Mouse (Mus musculus) MEL (cell line): ENCODE results near the gene Dnaaf5. TPM values are rescaled to one million over a fixed set of nuclear protein-coding genes. Genes with fewer than 3 reads are reported as not detected.

Experiments used
- DNase-seq: peaks from one replicate; pipeline ENCODE4 v3.0.0; 2011; ENCODE audit warnings: low read depth, low spot score
- H3K27ac ChIP-seq: 2 replicates; pipeline ENCODE4 v1.5.1; 2012; ENCODE audit warnings: low read depth, mild to moderate bottlenecking, control low read depth, low read length, moderate library complexity; ENCODE audit not compliant: control insufficient read depth
- H3K27me3 ChIP-seq, 2 experiments: fragments of 150-350 bp in 1 of 2; sonication (generic) in 1 of 2; 2 replicates each; pipeline ENCODE4 v1.6.1; 2012; ENCODE audit warnings: low read length in 2 of 2, mild to moderate bottlenecking in 2 of 2, improper control_type of control experiment in 1 of 2, moderate library complexity in 1 of 2; ENCODE audit not compliant: insufficient read depth in 2 of 2, control insufficient read depth in 1 of 2
- H3K36me3 ChIP-seq, 2 experiments: 2 replicates each; pipeline ENCODE4 v1.6.1; 2012 to 2014; ENCODE audit warnings: low read length in 2 of 2, improper control_type of control experiment in 1 of 2, inconsistent platforms in 1 of 2, mild to moderate bottlenecking in 1 of 2; ENCODE audit not compliant: insufficient read depth in 2 of 2, control insufficient read depth in 1 of 2
- H3K4me1 ChIP-seq, 2 experiments: fragments of 150-350 bp in 1 of 2; sonication (generic) in 1 of 2; 2 replicates each; pipeline ENCODE4 v1.6.1; 2012; ENCODE audit warnings: low read length in 2 of 2, improper control_type of control experiment in 1 of 2, mild to moderate bottlenecking in 1 of 2; ENCODE audit not compliant: insufficient read depth in 2 of 2, control insufficient read depth in 1 of 2
- H3K4me3 ChIP-seq, 2 experiments: fragments of 150-350 bp in 1 of 2; sonication (generic) in 1 of 2; 2 replicates each; pipeline ENCODE4 v1.5.1; 2012; ENCODE audit warnings: low read depth in 2 of 2, low read length in 2 of 2, mild to moderate bottlenecking in 2 of 2, moderate library complexity in 2 of 2, control low read depth in 1 of 2, improper control_type of control experiment in 1 of 2; ENCODE audit not compliant: control insufficient read depth in 1 of 2, insufficient read depth in 1 of 2
- H3K79me2 ChIP-seq: 2 replicates; pipeline ENCODE4 v1.6.1; 2012; ENCODE audit warnings: mild to moderate bottlenecking, low read length, moderate library complexity; ENCODE audit not compliant: control insufficient read depth, poor library complexity, insufficient read depth
- H3K9ac ChIP-seq: 2 replicates; pipeline ENCODE4 v1.6.1; 2012; ENCODE audit warnings: low read depth, mild to moderate bottlenecking, control low read depth, low read length, moderate library complexity; ENCODE audit not compliant: control insufficient read depth, poor library complexity, severe bottlenecking
- H3K9me3 ChIP-seq: fragments of 150-350 bp; sonication (generic); replicated peaks from 2 replicates; pipeline ENCODE4 v1.6.1; 2012; ENCODE audit warnings: mild to moderate bottlenecking, low read length, improper control_type of control experiment, moderate library complexity; ENCODE audit not compliant: insufficient read depth
- BHLHE40 ChIP-seq: IDR thresholded peaks from 2 replicates; pipeline ENCODE4 v1.6.1; 2012; ENCODE audit warnings: low read depth, mild to moderate bottlenecking, inconsistent platforms, low read length, improper control_type of control experiment, borderline replicate concordance
- CHD2 ChIP-seq: IDR thresholded peaks from 2 replicates; pipeline ENCODE4 v1.6.1; 2011; ENCODE audit warnings: low read length, improper control_type of control experiment
- CTCF ChIP-seq, 3 experiments: IDR thresholded peaks in 2 of 3; conservative IDR thresholded peaks in 1 of 3; 2 replicates each; pipeline ENCODE4 v1.5.1; 2011 to 2012; ENCODE audit warnings: low read length in 3 of 3, low read depth in 2 of 3, mild to moderate bottlenecking in 2 of 3, improper control_type of control experiment in 1 of 3, inconsistent platforms in 1 of 3, mixed read lengths in 1 of 3, moderate library complexity in 1 of 3; ENCODE audit not compliant: control insufficient read depth in 1 of 3, insufficient read depth in 1 of 3, poor library complexity in 1 of 3, severe bottlenecking in 1 of 3
- E2F4 ChIP-seq: IDR thresholded peaks from 2 replicates; pipeline ENCODE4 v1.6.1; 2011; ENCODE audit warnings: low read depth, low read length, improper control_type of control experiment, borderline replicate concordance
- ETS1 ChIP-seq: IDR thresholded peaks from 2 replicates; pipeline ENCODE4 v1.6.1; 2012; ENCODE audit warnings: low read depth, mild to moderate bottlenecking, inconsistent platforms, low read length, improper control_type of control experiment, moderate library complexity
- GABPA ChIP-seq: IDR thresholded peaks from 2 replicates; pipeline ENCODE4 v1.6.1; 2012; ENCODE audit warnings: low read depth, mild to moderate bottlenecking, inconsistent platforms, low read length, improper control_type of control experiment, moderate library complexity
- JUND ChIP-seq: IDR thresholded peaks from 2 replicates; pipeline ENCODE4 v1.6.1; 2011; ENCODE audit warnings: low read depth, mild to moderate bottlenecking, improper control_type of control experiment, low read length
- KAT2A ChIP-seq: conservative IDR thresholded peaks from 2 replicates; pipeline ENCODE4 v1.6.1; 2012; ENCODE audit warnings: low read depth, low read length, improper control_type of control experiment, inconsistent platforms
- MAX ChIP-seq: IDR thresholded peaks from 2 replicates; pipeline ENCODE4 v1.6.1; 2011; ENCODE audit warnings: low read length, improper control_type of control experiment
- MAZ ChIP-seq: IDR thresholded peaks from 2 replicates; pipeline ENCODE4 v1.6.1; 2012; ENCODE audit warnings: low read depth, mild to moderate bottlenecking, inconsistent platforms, low read length, improper control_type of control experiment
- MEF2A ChIP-seq: IDR thresholded peaks from 2 replicates; pipeline ENCODE4 v1.6.1; 2014; ENCODE audit warnings: low read depth, mild to moderate bottlenecking, inconsistent platforms, low read length, improper control_type of control experiment; ENCODE audit not compliant: poor library complexity, insufficient replicate concordance, severe bottlenecking; ENCODE audit errors: extremely low read depth
- MXI1 ChIP-seq: IDR thresholded peaks from 2 replicates; pipeline ENCODE4 v1.6.1; 2011; ENCODE audit warnings: mild to moderate bottlenecking, low read depth, low read length, improper control_type of control experiment
- MYB ChIP-seq: IDR thresholded peaks from 2 replicates; pipeline ENCODE4 v1.6.1; 2011; ENCODE audit warnings: mild to moderate bottlenecking, low read depth, low read length, improper control_type of control experiment
- MYC ChIP-seq: IDR thresholded peaks from 2 replicates; pipeline ENCODE4 v1.6.1; 2011; ENCODE audit warnings: low read depth, mild to moderate bottlenecking, low read length, improper control_type of control experiment, moderate library complexity
- NELFE ChIP-seq: IDR thresholded peaks from 2 replicates; pipeline ENCODE4 v1.6.1; 2011; ENCODE audit warnings: low read depth, low read length, improper control_type of control experiment
- POLR2AphosphoS2 ChIP-seq: IDR thresholded peaks from 2 replicates; pipeline ENCODE4 v1.6.1; 2011; ENCODE audit warnings: low read length, improper control_type of control experiment
- RAD21 ChIP-seq: IDR thresholded peaks from 2 replicates; pipeline ENCODE4 v1.6.1; 2011; ENCODE audit warnings: mild to moderate bottlenecking, low read depth, low read length, improper control_type of control experiment
- RCOR1 ChIP-seq: IDR thresholded peaks from 2 replicates; pipeline ENCODE4 v1.6.1; 2012; ENCODE audit warnings: low read depth, mild to moderate bottlenecking, inconsistent platforms, low read length, improper control_type of control experiment
- SIN3A ChIP-seq: IDR thresholded peaks from 2 replicates; pipeline ENCODE4 v1.6.1; 2012; ENCODE audit warnings: low read length, improper control_type of control experiment, inconsistent platforms
- SMC3 ChIP-seq: IDR thresholded peaks from 2 replicates; pipeline ENCODE4 v1.6.1; 2011; ENCODE audit warnings: low read depth, low read length, improper control_type of control experiment
- USF1 ChIP-seq: IDR thresholded peaks from 2 replicates; pipeline ENCODE4 v1.6.1; 2014; ENCODE audit warnings: low read depth, mild to moderate bottlenecking, inconsistent platforms, low read length, improper control_type of control experiment, moderate library complexity
- ZC3H11A ChIP-seq: IDR thresholded peaks from 2 replicates; pipeline ENCODE4 v1.6.1; 2012; ENCODE audit warnings: low read depth, mild to moderate bottlenecking, inconsistent platforms, low read length, improper control_type of control experiment
- polyA plus RNA-seq, 2 experiments: library from polyadenylated mRNA; stranded (reverse) in 1 of 2; unstranded in 1 of 2; fragments of >175 nt in 1 of 2; fragments of >200 nt in 1 of 2; gene quantifications; 2 replicates each; pipeline versions ENCODE4 v1.2.1 to v1.2.4; 2012; ENCODE audit warnings: low replicate concordance in 2 of 2, low read depth in 1 of 2; ENCODE audit not compliant: insufficient read length in 2 of 2, insufficient read depth in 1 of 2, missing spikeins in 1 of 2
- total RNA-seq: library from RNA; depleted of rRNA; stranded (reverse); fragments of 300-350 nt; gene quantifications from 2 replicates; pipeline ENCODE4 v1.2.3, GENCODE M21; 2012

Dnaaf5 gene
- total and polyA plus RNA-seq, 3 experiments, result 20.1 to 35.4 TPM; not detected in 1

DNA sequence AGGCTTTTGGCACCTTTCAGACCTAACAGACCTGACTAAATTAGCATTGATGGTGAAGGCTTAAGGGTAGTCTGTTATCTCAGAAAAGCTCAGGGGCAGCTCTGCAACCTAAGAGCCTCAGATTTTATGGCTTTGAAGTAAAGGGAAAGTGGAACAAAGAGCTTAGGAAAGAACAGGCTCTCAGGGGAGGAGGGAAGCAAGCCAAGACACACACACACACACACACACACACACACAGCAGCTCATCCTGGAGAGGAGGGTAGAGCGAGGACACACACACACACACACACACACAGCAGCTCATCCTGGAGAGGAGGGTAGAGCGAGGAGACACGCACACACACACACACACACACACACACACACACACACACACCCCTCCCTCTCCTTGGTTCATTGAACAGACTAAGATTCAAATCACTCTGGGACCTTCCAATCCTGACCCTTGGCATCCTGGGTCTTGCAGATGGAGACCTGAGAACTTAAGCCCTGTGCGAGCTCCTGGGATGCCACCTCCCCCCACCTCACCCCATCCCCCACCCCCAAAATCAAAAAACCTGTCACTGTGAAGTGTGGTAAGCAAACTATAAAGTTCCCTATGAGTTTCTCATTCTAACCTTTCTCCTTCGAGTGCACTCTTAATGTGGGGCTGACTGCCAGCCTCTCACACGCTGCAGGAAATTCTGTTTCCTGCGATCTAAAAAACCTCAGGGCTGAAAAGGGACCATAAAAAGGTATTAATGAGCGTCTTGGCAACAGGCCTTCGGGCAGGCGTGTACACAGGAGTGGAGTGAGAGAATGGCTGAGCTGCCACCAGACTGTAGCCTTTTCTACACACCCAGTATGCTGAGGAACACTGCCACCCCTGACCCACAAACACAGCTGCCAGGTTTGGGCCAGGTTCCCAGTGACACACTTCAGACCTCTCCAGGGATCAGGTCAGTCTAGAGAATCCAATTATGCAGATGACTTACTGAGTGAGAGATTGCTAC is 24.8 kb downstream of the Dnaaf5 start:
- Histone ChIP-seq H3K27me3 (no peaks in the 10 kb centered on the region), H3K79me2 (no peaks in the 10 kb centered on the region), H3K27ac (no peak overlapping the region), H3K4me3 (no peak overlapping the region), H3K36me3 (no peaks in the 10 kb centered on the region; a peak in 1 of 4 replicates), H3K9me3 (no peaks in the 10 kb centered on the region), H3K9ac (no peak overlapping the region), H3K4me1 (no peaks in the 10 kb centered on the region)
- DNase-seq, result no peak
- TF ChIP-seq JUND (no peak), E2F4 (no peak), BHLHE40 (no peak), POLR2AphosphoS2 (no peak), MEF2A (no peak), CHD2 (no peak), ETS1 (no peak), MXI1 (no peak), GABPA (no peak), ZC3H11A (no peak), MYB (no peak), CTCF (IDR thresholded peaks at IDR 0.05 in 2 of 3, conservative IDR thresholded peaks at IDR 0.05 in 1 of 3; ENCODE audit: control insufficient read depth in 1 of 3, insufficient read depth in 1 of 3, low read depth in 2 of 3, low read length in 3 of 3, poor library complexity in 1 of 3, severe bottlenecking in 1 of 3) (no peak), RAD21 (no peak), MAX (no peak)

DNA sequence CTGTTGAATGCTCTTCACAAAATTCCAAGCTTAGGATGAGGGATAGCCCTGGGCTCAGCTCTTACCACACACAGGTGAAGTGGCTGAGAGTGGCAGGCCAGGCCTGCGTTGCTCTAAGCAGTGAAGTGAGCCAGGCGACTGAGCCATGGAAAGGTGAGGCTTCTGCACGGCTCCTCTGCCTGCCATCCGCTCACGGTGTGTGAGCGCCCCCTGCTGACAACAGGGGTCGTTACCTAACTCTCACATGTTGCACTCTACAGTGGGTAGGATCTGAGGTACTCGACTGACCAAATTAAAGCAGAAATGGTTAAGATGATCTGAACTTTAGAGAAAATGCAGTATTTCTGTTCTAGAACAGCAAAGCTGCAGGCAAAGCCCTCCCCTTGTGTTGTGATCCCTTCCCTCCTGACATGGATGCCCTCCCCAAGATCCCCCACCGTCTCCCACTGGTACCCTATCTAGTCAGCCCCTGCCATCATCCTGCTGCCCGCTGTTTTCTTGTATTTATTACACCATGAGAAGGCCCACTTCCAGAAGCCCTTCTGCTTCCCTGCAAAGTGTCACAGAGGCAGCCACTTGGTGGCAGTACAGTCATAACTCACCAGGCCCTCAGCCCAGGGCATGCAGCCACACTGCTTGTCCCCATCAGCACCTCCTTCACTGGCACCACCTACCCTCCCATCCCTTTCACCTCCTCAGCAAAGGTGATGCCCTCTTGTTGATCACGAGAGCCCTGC is 29.0 kb downstream of the Dnaaf5 start:
- Histone ChIP-seq H3K79me2 (no peaks in the 10 kb centered on the region), H3K27ac (no peak overlapping the region), H3K9me3 (no peaks in the 10 kb centered on the region), H3K36me3 (no peaks in the 10 kb centered on the region; a peak in 1 of 4 replicates), H3K4me1 (no peaks in the 10 kb centered on the region), H3K27me3 (no peaks in the 10 kb centered on the region), H3K9ac (no peak overlapping the region), H3K4me3 (no peak overlapping the region)
- TF ChIP-seq MEF2A (no peak), CTCF (IDR thresholded peaks at IDR 0.05 in 2 of 3, conservative IDR thresholded peaks at IDR 0.05 in 1 of 3; ENCODE audit: control insufficient read depth in 1 of 3, insufficient read depth in 1 of 3, low read depth in 2 of 3, low read length in 3 of 3, poor library complexity in 1 of 3, severe bottlenecking in 1 of 3) (peak; percentile 90 to 96 (median 91)), MYC (no peak), E2F4 (no peak), MXI1 (no peak), BHLHE40 (0 out of 2 replicates have a peak, but pooled peaks have one; percentile 29), MAZ (no peak), RAD21 (peak; percentile 79), ZC3H11A (peak; percentile 76), SIN3A (no peak), JUND (no peak), SMC3 (peak; percentile 75), RCOR1 (no peak), KAT2A (no peak), NELFE (no peak), USF1 (no peak)
- peak; percentile 76 for DNase-seq
